ENCODE assay signal across 8 mouse cellular contexts in genomic region chr8:85298600-85299433, GRCm38 (mm10). TPM values are rescaled to one million over a fixed set of nuclear protein-coding genes. Genes with fewer than 3 reads are reported as not detected.
DNase-seq lines count a peak whose midpoint lies in the region; ATAC-seq and TF ChIP-seq lines count a peak whose summit lies in the region.

No protein-coding gene starts in this region.

- H3K4me2 ChIP-seq in neural tube, embryonic 11.5 days (ENCODE audit: low read depth): peak overlapping the region; percentile 74
- peak overlapping the region; percentile 65 for H3K4me2 ChIP-seq in kidney, embryonic 16.5 days (replicated peaks; ENCODE audit: low read depth, low read length)
- H3K4me2 ChIP-seq in lung, embryonic 16.5 days (ENCODE audit: low read depth, low read length): peak overlapping the region; percentile 83

- H3K27ac ChIP-seq in neural tube, embryonic 11.5 days (ENCODE audit: low read depth, low read length): peak overlapping the region; percentile 91; the same call in 1 of the 2 replicates
- peak overlapping the region; percentile 58 for H3K27ac ChIP-seq in bone marrow, adult 2 months (ENCODE audit: control insufficient read depth, insufficient read depth, low read depth, low read length, poor library complexity)
- H3K27ac ChIP-seq in kidney, embryonic 16.5 days (ENCODE audit: low read length): peak overlapping the region; percentile 99
- H3K27ac ChIP-seq in lung, embryonic 16.5 days (ENCODE audit: low read length): peak overlapping the region; percentile 99
- peak overlapping the region; percentile 61; the same call in 1 of the 2 replicates for H3K27ac ChIP-seq in spleen, adult 2 months (ENCODE audit: insufficient read depth, low read length)

- peak overlapping the region; percentile 80 for H3K9ac ChIP-seq in neural tube, embryonic 11.5 days (ENCODE audit: low read length)
- H3K9ac ChIP-seq in kidney, embryonic 16.5 days (replicated peaks; ENCODE audit: low read length): peak overlapping the region; percentile 77
- H3K9ac ChIP-seq in lung, embryonic 16.5 days (ENCODE audit: low read length): peak overlapping the region; percentile 84

- peak; percentile 47 for ATAC-seq in neural tube, embryonic 11.5 days (ENCODE audit: insufficient read depth, low FRiP score, low TSS enrichment)
- ATAC-seq in kidney, embryonic 16.5 days (ENCODE audit: low FRiP score, low TSS enrichment): peak; percentile 30
- ATAC-seq in lung, embryonic 16.5 days (ENCODE audit: low read depth): peak; percentile 17

- peak overlapping the region; percentile 95 for H3K4me3 ChIP-seq in neural tube, embryonic 11.5 days (ENCODE audit: low read depth, low read length)
- H3K4me3 ChIP-seq in bone marrow, adult 2 months (replicated peaks; ENCODE audit: control insufficient read depth, low read depth, low read length): peak overlapping the region; percentile 84
- peak overlapping the region; percentile 66 for H3K4me3 ChIP-seq in kidney, embryonic 16.5 days (ENCODE audit: low read length)
- H3K4me3 ChIP-seq in lung, embryonic 16.5 days (ENCODE audit: low read length): peak overlapping the region; percentile 92
- peak overlapping the region; percentile 91 for H3K4me3 ChIP-seq in spleen, adult 2 months (ENCODE audit: extremely low read depth, insufficient read depth, insufficient read length)

- peaks cover 4% of the 10 kb centered on the region; the same call in 1 of the 2 replicates for H3K4me1 ChIP-seq in neural tube, embryonic 11.5 days (ENCODE audit: control insufficient read depth, insufficient read depth, low read length)
- H3K4me1 ChIP-seq in bone marrow, adult 2 months (ENCODE audit: control insufficient read depth, insufficient read depth, low read length): peaks cover 1% of the 10 kb centered on the region; the same call in 1 of the 2 replicates
- peaks cover 22% of the 10 kb centered on the region for H3K4me1 ChIP-seq in kidney, embryonic 16.5 days (ENCODE audit: insufficient read depth, low read length)
- H3K4me1 ChIP-seq in lung, embryonic 16.5 days (replicated peaks; ENCODE audit: control insufficient read depth, insufficient read depth, low read length): peaks cover 20% of the 10 kb centered on the region
- peaks cover 3% of the 10 kb centered on the region; the same call in 1 of the 2 replicates for H3K4me1 ChIP-seq in spleen, adult 2 months (ENCODE audit: control insufficient read depth, insufficient read depth, insufficient read length)

- WGBS in neural tube, embryonic 11.5 days: under 1% methylated on average over 52 of the region's 53 CpGs
- WGBS in bone marrow, adult 2 months: under 1% methylated on average over 53 of the region's 53 CpGs
- WGBS in kidney, embryonic 16.5 days: 0% methylated on average over 53 of the region's 53 CpGs
- WGBS in lung, embryonic 16.5 days: under 1% methylated on average over 53 of the region's 53 CpGs
- WGBS in spleen, adult 2 months: under 1% methylated on average over 53 of the region's 53 CpGs

- no peak for TF ChIP-seq POLR2A in bone marrow, adult 2 months (IDR thresholded peaks at IDR 0.05; ENCODE audit: borderline replicate concordance, control insufficient read depth, low read depth, low read length)
- no peak for TF ChIP-seq POLR2A in spleen, adult 2 months (IDR thresholded peaks at IDR 0.05; ENCODE audit: low read depth, low read length)

- H3K9me3 ChIP-seq in neural tube, embryonic 11.5 days (ENCODE audit: control insufficient read depth, low read length): no peaks in the 10 kb centered on the region
- H3K9me3 ChIP-seq in kidney, embryonic 16.5 days (ENCODE audit: low read length): no peaks in the 10 kb centered on the region
- H3K9me3 ChIP-seq in lung, embryonic 16.5 days (ENCODE audit: control insufficient read depth, low read length): no peaks in the 10 kb centered on the region

- no peak for TF ChIP-seq CTCF in bone marrow, adult 2 months (IDR thresholded peaks at IDR 0.05; ENCODE audit: control insufficient read depth, insufficient read depth, low read length)
- no peak for TF ChIP-seq CTCF in spleen, adult 2 months (IDR thresholded peaks at IDR 0.05; ENCODE audit: extremely low read depth, insufficient read depth, insufficient read length, insufficient replicate concordance)

- DNase-seq in neural tube, embryonic 11.5 days (ENCODE audit: low spot score): peak; percentile 31
- no peak for DNase-seq in neural tube, embryonic 10.5 days (ENCODE audit: extremely low spot score, low spot score)
- peak; percentile 10 for DNase-seq in forelimb bud, embryonic 11.5 days (ENCODE audit: low read depth, low spot score)
- peak; percentile 5 to 18 for DNase-seq in spleen, adult 2 months (ENCODE audit: low read depth in 1 of 2, low spot score in 2 of 2)
- DNase-seq in cerebellum, adult 18-20 months: no peak

- 0 out of 2 replicates have a peak, but pooled peaks cover 3% of the 10 kb centered on the region for H3K36me3 ChIP-seq in neural tube, embryonic 11.5 days (ENCODE audit: control insufficient read depth, insufficient read depth, low read length)
- H3K36me3 ChIP-seq in kidney, embryonic 16.5 days (ENCODE audit: insufficient read depth, low read length): peaks cover 17% of the 10 kb centered on the region
- peaks cover 8% of the 10 kb centered on the region for H3K36me3 ChIP-seq in lung, embryonic 16.5 days (ENCODE audit: control insufficient read depth, insufficient read depth, low read length)
- H3K36me3 ChIP-seq in spleen, adult 2 months (ENCODE audit: control insufficient read depth, insufficient read depth, low read length): peaks cover 8% of the 10 kb centered on the region

- no peaks in the 10 kb centered on the region for H3K27me3 ChIP-seq in neural tube, embryonic 11.5 days (ENCODE audit: control insufficient read depth, insufficient read depth, low read length)
- no peaks in the 10 kb centered on the region for H3K27me3 ChIP-seq in kidney, embryonic 16.5 days (ENCODE audit: insufficient read depth, low read length)
- H3K27me3 ChIP-seq in lung, embryonic 16.5 days (ENCODE audit: control insufficient read depth, insufficient read depth, low read depth, low read length): no peaks in the 10 kb centered on the region
- H3K27me3 ChIP-seq in spleen, adult 2 months (ENCODE audit: control insufficient read depth, insufficient read depth, low read length): no peaks in the 10 kb centered on the region

RNA-seq across cellular contexts. Expression of gene Orc6, which starts 0.6 kb away (rescaled TPM):
- polyA plus RNA-seq in neural tube, embryonic 11.5 days (2014; fragmentation: Nextera tagmentation; extraction: Ambion mirVana): 125 and 130 TPM in 2 replicates
- 58.9 and 65.2 TPM in 2 replicates for polyA plus RNA-seq in bone marrow, adult 2 months (2011; ENCODE audit: insufficient read depth, insufficient read length, low replicate concordance, missing spikeins)
- polyA plus RNA-seq in kidney, embryonic 16.5 days (2015; fragmentation: Nextera tagmentation; extraction: Ambion mirVana): 106 TPM in 2 replicates
- polyA plus RNA-seq in lung, embryonic 16.5 days (2015; fragmentation: Nextera tagmentation; extraction: Ambion mirVana): 98.6 and 104 TPM in 2 replicates
- polyA plus RNA-seq in spleen, adult 2 months (2012; rRNA removed): 8.3 and 8.6 TPM in 2 replicates

RNA-seq across cellular contexts. Expression of gene Vps35, which starts 0.8 kb away (rescaled TPM):
- 176 and 184 TPM in 2 replicates for polyA plus RNA-seq in neural tube, embryonic 11.5 days (2014; fragmentation: Nextera tagmentation; extraction: Ambion mirVana)
- 22.3 and 37.8 TPM in 2 replicates for polyA plus RNA-seq in bone marrow, adult 2 months (2011; ENCODE audit: insufficient read depth, insufficient read length, low replicate concordance, missing spikeins)
- polyA plus RNA-seq in kidney, embryonic 16.5 days (2015; fragmentation: Nextera tagmentation; extraction: Ambion mirVana): 156 and 161 TPM in 2 replicates
- 148 and 151 TPM in 2 replicates for polyA plus RNA-seq in lung, embryonic 16.5 days (2015; fragmentation: Nextera tagmentation; extraction: Ambion mirVana)
- 4.9 and 5.9 TPM in 2 replicates for polyA plus RNA-seq in spleen, adult 2 months (2012; rRNA removed)

Comparison
In these comparisons a context has a peak if more than half of its experiments do, and no peak if none do; other contexts are left out.
1. DNase-seq: peak in neural tube, embryonic 11.5 days (single experiment), forelimb bud, embryonic 11.5 days (single experiment) and spleen, adult 2 months (2 of 2); none in neural tube, embryonic 10.5 days (single experiment) and cerebellum, adult 18-20 months (0 of 2).
2. Peak in every context shown above with its lines, with median percentiles within 50 percentile points of each other: ATAC-seq, H3K27ac ChIP-seq, H3K4me2 ChIP-seq, H3K4me3 ChIP-seq and H3K9ac ChIP-seq.